Mouse (Mus musculus): ENCODE data around the gene Rag1. TPM values are rescaled to one million over a fixed set of nuclear protein-coding genes. Genes with fewer than 3 reads are reported as not detected.

The Rag1 gene
- total and polyA plus RNA-seq, 3 experiments = 0.01 to 0.22 TPM; not detected in 1

- TF ChIP-seq CTCF (IDR thresholded peaks at IDR 0.05; ENCODE audit: low read depth, low read length) (no peak), POLR2AphosphoS5 (IDR thresholded peaks at IDR 0.05; ENCODE audit: insufficient replicate concordance, low read depth, low read length) (no peak), GATA1 (IDR thresholded peaks at IDR 0.05; ENCODE audit: borderline replicate concordance, low read length) (no peak), TAL1 (conservative IDR thresholded peaks at IDR 0.05; ENCODE audit: low read depth, low read length) (no peak), GATA2 (IDR thresholded peaks at IDR 0.05; ENCODE audit: borderline replicate concordance, low read depth, low read length) (no peak)
- Histone ChIP-seq H3K4me1 (ENCODE audit: insufficient read depth, low read depth, low read length) (peaks cover 3% of the 10 kb centered on the region; the same call in 1 of the 2 replicates), H3K36me3 (replicated peaks) (peaks cover 2% of the 10 kb centered on the region), H3K9me3 (replicated peaks) (no peaks in the 10 kb centered on the region), H3K4me3 (ENCODE audit: low read depth, low read length) (no peak overlapping the region), H3K27me3 (ENCODE audit: insufficient read depth, low read length) (no peaks in the 10 kb centered on the region)
- DNase-seq (ENCODE audit: low spot score) (no peak), ATAC-seq (ENCODE audit: extremely low read depth, insufficient number of reproducible peaks, low FRiP score, poor library complexity, severe bottlenecking) (no peak)
These were observed 54.6 kb downstream of the Rag1 start for GRCm38 (mm10) chr2:101594681-101595080.

GRCm38 (mm10) chr2:101592886-101593285 lies 56.4 kb downstream of the Rag1 start:
- TF ChIP-seq GATA1 (IDR thresholded peaks at IDR 0.05; ENCODE audit: borderline replicate concordance, low read length) (no peak), POLR2AphosphoS5 (IDR thresholded peaks at IDR 0.05; ENCODE audit: insufficient replicate concordance, low read depth, low read length) (no peak), TAL1 (conservative IDR thresholded peaks at IDR 0.05; ENCODE audit: low read depth, low read length) (no peak), GATA2 (IDR thresholded peaks at IDR 0.05; ENCODE audit: borderline replicate concordance, low read depth, low read length) (no peak), CTCF (IDR thresholded peaks at IDR 0.05; ENCODE audit: low read depth, low read length) (no peak)
- DNase-seq (ENCODE audit: low spot score) (no peak), ATAC-seq (ENCODE audit: extremely low read depth, insufficient number of reproducible peaks, low FRiP score, poor library complexity, severe bottlenecking) (no peak)

GRCm38 (mm10) chr2:101592023-101592841 lies 57.1 kb downstream of the Rag1 start:
- DNase-seq (ENCODE audit: low spot score) = no peak
- H3K9me3 ChIP-seq (replicated peaks) = no peaks in the 10 kb centered on the region
- TF ChIP-seq GATA2 (IDR thresholded peaks at IDR 0.05; ENCODE audit: borderline replicate concordance, low read depth, low read length) (no peak), CTCF (IDR thresholded peaks at IDR 0.05; ENCODE audit: low read depth, low read length) (no peak), GATA1 (IDR thresholded peaks at IDR 0.05; ENCODE audit: borderline replicate concordance, low read length) (no peak)
- peaks cover 2% of the 10 kb centered on the region for H3K36me3 ChIP-seq (replicated peaks)
- peaks cover 3% of the 10 kb centered on the region; the same call in 1 of the 2 replicates for H3K4me1 ChIP-seq (ENCODE audit: insufficient read depth, low read depth, low read length)
- no peak overlapping the region for H3K4me3 ChIP-seq (ENCODE audit: low read depth, low read length)
- no peak for ATAC-seq (ENCODE audit: extremely low read depth, insufficient number of reproducible peaks, low FRiP score, poor library complexity, severe bottlenecking)
- H3K27me3 ChIP-seq (ENCODE audit: insufficient read depth, low read length) = no peaks in the 10 kb centered on the region

More at GRCm38 (mm10) chr2:101592886-101593285, 56.4 kb downstream of the Rag1 start:
- H3K9me3 ChIP-seq (replicated peaks) = no peaks in the 10 kb centered on the region
- peaks cover 3% of the 10 kb centered on the region; the same call in 1 of the 2 replicates for H3K4me1 ChIP-seq (ENCODE audit: insufficient read depth, low read depth, low read length)
- no peak overlapping the region for H3K4me3 ChIP-seq (ENCODE audit: low read depth, low read length)
- H3K27me3 ChIP-seq (ENCODE audit: insufficient read depth, low read length) = no peaks in the 10 kb centered on the region
- peaks cover 2% of the 10 kb centered on the region for H3K36me3 ChIP-seq (replicated peaks)

- peaks cover 2% of the 10 kb centered on the region for H3K36me3 ChIP-seq (replicated peaks)
- no peak for TF ChIP-seq TAL1 (conservative IDR thresholded peaks at IDR 0.05; ENCODE audit: low read depth, low read length)
- no peak for TF ChIP-seq POLR2AphosphoS5 (IDR thresholded peaks at IDR 0.05; ENCODE audit: insufficient replicate concordance, low read depth, low read length)
- TF ChIP-seq GATA2 (IDR thresholded peaks at IDR 0.05; ENCODE audit: borderline replicate concordance, low read depth, low read length) = no peak
- TF ChIP-seq CTCF (IDR thresholded peaks at IDR 0.05; ENCODE audit: low read depth, low read length) = no peak
- TF ChIP-seq GATA1 (IDR thresholded peaks at IDR 0.05; ENCODE audit: borderline replicate concordance, low read length) = no peak
- no peaks in the 10 kb centered on the region for H3K9me3 ChIP-seq (replicated peaks)
- ATAC-seq (ENCODE audit: extremely low read depth, insufficient number of reproducible peaks, low FRiP score, poor library complexity, severe bottlenecking) (no peak), DNase-seq (ENCODE audit: low spot score) (no peak)
- H3K4me1 ChIP-seq (ENCODE audit: insufficient read depth, low read depth, low read length) = peaks cover 3% of the 10 kb centered on the region; the same call in 1 of the 2 replicates
- H3K4me3 ChIP-seq (ENCODE audit: low read depth, low read length) = no peak overlapping the region
- H3K27me3 ChIP-seq (ENCODE audit: insufficient read depth, low read length) = no peaks in the 10 kb centered on the region
These were observed 57.9 kb downstream of the Rag1 start for GRCm38 (mm10) chr2:101591356-101591755.

Other genes with a start within 250 kb of the Rag1 start
- not detected in 2 replicates for gene Rag2, start 24.8 kb downstream of the Rag1 start, total RNA-seq (2014; fragmentation: Nextera tagmentation)
- 0.06 and 0.11 TPM in 2 replicates for gene Rag2, start 24.8 kb downstream of the Rag1 start, total RNA-seq (2017)
- not detected in 2 replicates for gene Rag2, start 24.8 kb downstream of the Rag1 start, polyA plus RNA-seq (2012)
- gene B230118H07Rik, start within 50 bp of the Rag1 start, total RNA-seq (2014; fragmentation: Nextera tagmentation) = 10.2 and 28.7 TPM in 2 replicates
- 72.1 and 76.4 TPM in 2 replicates for gene B230118H07Rik, start within 50 bp of the Rag1 start, total RNA-seq (2017)
- 1.0 and 1.6 TPM in 2 replicates for gene B230118H07Rik, start within 50 bp of the Rag1 start, polyA plus RNA-seq (2012)
- 67.1 and 68.3 TPM in 2 replicates for gene Traf6, start 28.9 kb upstream of the Rag1 start, total RNA-seq (2014; fragmentation: Nextera tagmentation)
- gene Traf6, start 28.9 kb upstream of the Rag1 start, total RNA-seq (2017) = 26.1 and 26.6 TPM in 2 replicates
- gene Traf6, start 28.9 kb upstream of the Rag1 start, polyA plus RNA-seq (2012) = 2.3 and 3.0 TPM in 2 replicates
- gene Prr5l, start 233.5 kb upstream of the Rag1 start, total RNA-seq (2014; fragmentation: Nextera tagmentation) = not detected in 2 replicates
- gene Prr5l, start 233.5 kb upstream of the Rag1 start, total RNA-seq (2017) = under 0.01 and 0.05 TPM in 2 replicates
- not detected in 2 replicates for gene Prr5l, start 233.5 kb upstream of the Rag1 start, polyA plus RNA-seq (2012)
- gene Commd9, start 236.7 kb upstream of the Rag1 start, total RNA-seq (2014; fragmentation: Nextera tagmentation) = 5.1 and 12.2 TPM in 2 replicates
- gene Commd9, start 236.7 kb upstream of the Rag1 start, total RNA-seq (2017) = 80.9 and 99.3 TPM in 2 replicates
- 17.6 and 28.4 TPM in 2 replicates for gene Commd9, start 236.7 kb upstream of the Rag1 start, polyA plus RNA-seq (2012)

Measured in G1E (cell line).